Mouse (Mus musculus) kidney, embryonic 16.5 days (tissue): ENCODE measurements at regions not wholly inside any gene's neighbourhood (a gene's known extent, or its start where the extent isn't known, plus 50 kb on each side); places are given as distances from the start of the nearest gene placed in this dataset.

ENCODE experiments used
- ATAC-seq: fragments of 200-750 bp; cut with Nextera tagmentation; 2 replicates; pipeline ENCODE4 v1.8.0; 2017; ENCODE audit warnings: moderate TSS enrichment; ENCODE audit not compliant: low FRiP score, low TSS enrichment
- H3K27ac ChIP-seq: fragments of 300-500 bp; sonication (generic); 2 replicates; pipeline ENCODE4 v1.5.1; 2014; ENCODE audit warnings: low read length
- H3K27me3 ChIP-seq: fragments of 300-500 bp; sonication (generic); 2 replicates; pipeline ENCODE4 v1.6.1; 2014; ENCODE audit warnings: low read length, control low read depth, mixed read lengths; ENCODE audit not compliant: insufficient read depth
- H3K36me3 ChIP-seq: fragments of 300-500 bp; sonication (generic); 2 replicates; pipeline ENCODE4 v1.6.1; 2014; ENCODE audit warnings: low read length, control low read depth, mixed read lengths; ENCODE audit not compliant: insufficient read depth
- H3K4me1 ChIP-seq: fragments of 300-500 bp; sonication (generic); 2 replicates; pipeline ENCODE4 v1.6.1; 2014; ENCODE audit warnings: low read length, control low read depth, mixed read lengths; ENCODE audit not compliant: insufficient read depth
- H3K4me2 ChIP-seq: fragments of 300-500 bp; sonication (generic); replicated peaks from 2 replicates; pipeline ENCODE4 v1.6.1; 2014; ENCODE audit warnings: low read depth, low read length
- H3K4me3 ChIP-seq: fragments of 300-500 bp; sonication (generic); 2 replicates; pipeline ENCODE4 v1.5.1; 2014; ENCODE audit warnings: mild to moderate bottlenecking, low read length
- H3K9ac ChIP-seq: fragments of 300-500 bp; sonication (generic); replicated peaks from 2 replicates; pipeline ENCODE4 v1.6.1; 2014; ENCODE audit warnings: low read length
- H3K9me3 ChIP-seq: fragments of 300-500 bp; sonication (generic); 2 replicates; pipeline ENCODE4 v1.6.1; 2016; ENCODE audit warnings: low read length, control low read depth
- WGBS: fragments of 180-500 bp; shearing (Covaris S2); extraction: QIAGEN DNeasy Blood & Tissue Kit; methylation state at CpG from one replicate; pipeline ENCODE4 v1.1.7; 2014; 5-methylcytosine and 5-hydroxymethylcytosine counted together

GRCm38 (mm10) chr13:15398677-15399076 is 64.4 kb upstream of the Gli3 start:
- Histone ChIP-seq H3K27ac (no peak overlapping the region), H3K4me3 (no peak overlapping the region), H3K9me3 (no peaks in the 10 kb centered on the region), H3K9ac (no peak overlapping the region), H3K4me2 (no peak overlapping the region), H3K4me1 (no peaks in the 10 kb centered on the region), H3K27me3 (no peaks in the 10 kb centered on the region), H3K36me3 (no peaks in the 10 kb centered on the region)
- no peak for ATAC-seq
- 53% methylated on average over 2 of the region's 2 CpGs for WGBS
